Mouse (Mus musculus) activated CD4-positive, CD25-positive, alpha-beta regulatory T cell, adult 4 months (primary cell): ENCODE measurements around the gene Elf2. TPM values are rescaled to one million over a fixed set of nuclear protein-coding genes. Genes with fewer than 3 reads are reported as not detected.
"Not testable (repeated sequence)": the region's sequence is repeated elsewhere in the genome, so short reads cannot be mapped to it uniquely, and the experiment has no call there.

ENCODE experiments used
- ATAC-seq: one replicate; pipeline ENCODE4 v1.8.0; 2017
- polyA plus RNA-seq, 2 experiments: library from polyadenylated mRNA; unstranded; fragments of 100-300 nt; shearing (Covaris generic); gene quantifications; one replicate each; pipeline ENCODE4 v1.2.1; 2017

The Elf2 gene
- polyA plus RNA-seq, 2 experiments from 2014 or later = 41.0 to 54.1 TPM

GRCm38 (mm10) chr3:51358660-51359557, 18.4 kb upstream of the Elf2 start:
- peak; percentile 69 for ATAC-seq

DNA sequence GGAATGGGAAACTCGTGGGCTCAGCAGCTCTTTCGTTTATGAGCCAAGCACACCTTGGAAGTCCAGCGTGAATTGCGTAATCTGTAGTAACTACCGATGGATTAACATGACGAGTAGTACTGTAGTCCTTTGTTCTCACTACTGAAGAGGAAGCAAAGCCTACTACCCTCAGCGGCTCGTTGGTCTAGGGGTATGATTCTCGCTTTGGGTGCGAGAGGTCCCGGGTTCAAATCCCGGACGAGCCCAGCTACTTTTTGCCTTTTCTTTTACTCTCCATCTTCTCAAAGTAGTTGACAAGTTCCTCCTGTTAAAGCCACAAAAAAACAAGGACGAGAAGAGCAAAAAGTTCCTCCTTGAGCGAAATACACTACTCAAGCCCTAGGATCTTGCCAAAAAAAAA, 17.7 kb upstream of the Elf2 start:
- ATAC-seq = no peak

GRCm38 (mm10) chr3:51357624-51358023, 17.2 kb upstream of the Elf2 start:
- ATAC-seq = no peak

DNA sequence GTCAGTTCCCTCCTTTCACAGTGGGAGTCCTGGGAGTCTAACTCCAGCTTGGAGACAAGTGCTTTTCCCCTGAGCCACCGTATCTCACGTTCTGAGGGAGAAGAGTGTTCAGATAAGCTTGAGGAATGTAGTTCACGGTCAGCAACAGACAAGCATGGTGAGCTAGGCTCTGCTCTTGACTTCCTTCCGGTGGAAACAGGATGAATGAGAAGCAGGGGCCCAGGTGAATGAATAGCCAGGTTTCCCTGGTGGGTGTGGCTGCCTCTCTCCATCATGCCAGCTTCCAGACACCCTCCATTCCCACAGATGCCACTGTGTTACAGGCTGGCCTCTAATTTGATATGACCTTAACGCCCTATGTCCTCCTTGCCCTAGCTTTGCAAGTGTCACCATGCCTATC, 16.6 kb upstream of the Elf2 start:
- no peak for ATAC-seq

GRCm38 (mm10) chr3:51354956-51355355, 14.5 kb upstream of the Elf2 start:
- ATAC-seq = not testable (repeated sequence)

GRCm38 (mm10) chr3:51354034-51354427, 13.6 kb upstream of the Elf2 start:
- ATAC-seq = no peak

GRCm38 (mm10) chr3:51353325-51354033, 13.0 kb upstream of the Elf2 start:
- ATAC-seq = peak; percentile 79

DNA sequence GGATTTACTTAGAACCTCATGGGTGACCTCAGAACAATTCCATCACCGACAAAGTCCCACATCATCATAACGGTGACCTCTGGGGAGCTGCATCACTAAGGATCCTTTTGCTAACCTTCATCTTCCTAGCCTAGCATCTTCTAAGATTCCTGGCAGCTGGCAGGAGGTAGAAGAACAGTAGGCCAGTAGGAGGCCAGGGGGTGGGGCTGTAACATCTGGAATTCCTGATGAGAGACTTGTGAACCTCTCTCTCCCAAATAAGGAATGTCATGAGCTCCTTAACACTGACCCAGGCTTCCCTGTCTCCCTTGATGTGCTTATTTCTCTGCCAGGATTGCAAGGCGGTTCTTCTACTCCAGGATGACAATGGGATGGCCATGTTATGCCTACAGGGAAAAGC, 10.3 kb upstream of the Elf2 start:
- ATAC-seq = no peak

GRCm38 (mm10) chr3:51348646-51349238, 8.3 kb upstream of the Elf2 start:
- ATAC-seq = no peak

DNA sequence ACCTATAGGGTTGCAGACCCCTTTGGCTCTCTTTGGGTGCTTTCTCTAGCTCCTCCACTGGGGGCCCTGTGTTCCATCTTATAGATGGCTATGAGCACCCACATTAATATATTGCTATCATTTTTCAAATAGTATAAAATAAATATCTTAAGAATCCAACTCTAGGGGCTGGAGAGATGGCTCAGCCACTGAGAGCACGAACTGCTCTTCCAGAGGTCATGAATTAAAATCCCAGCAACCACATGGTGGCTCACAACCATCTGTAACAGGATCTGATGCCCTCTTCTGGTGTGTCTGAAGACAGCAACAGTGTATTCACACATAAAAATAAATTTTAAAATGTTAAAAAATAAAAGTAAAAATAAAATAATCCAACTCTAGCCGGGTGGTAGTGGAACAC, 4.6 kb upstream of the Elf2 start:
- not testable (repeated sequence) for ATAC-seq

DNA sequence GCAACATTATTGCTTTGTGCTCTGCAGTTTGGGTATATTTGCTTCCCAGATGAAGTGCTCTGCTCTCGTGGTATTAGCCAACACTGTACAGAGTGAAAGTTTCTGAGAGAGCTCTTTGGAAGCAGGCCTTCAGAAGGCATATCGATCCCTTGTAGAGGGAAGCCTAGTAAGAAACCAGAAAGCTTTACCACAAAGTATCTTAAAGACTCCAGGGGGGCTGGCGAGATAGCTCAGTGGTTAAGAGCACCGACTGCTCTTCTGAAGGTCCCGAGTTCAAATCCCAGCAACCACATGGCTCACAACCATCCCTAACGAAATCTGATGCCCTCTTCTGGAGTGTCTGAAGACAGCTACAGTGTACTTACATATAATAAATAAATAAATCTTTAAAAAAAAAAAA, 3.7 kb upstream of the Elf2 start:
- ATAC-seq = not testable (repeated sequence)

DNA sequence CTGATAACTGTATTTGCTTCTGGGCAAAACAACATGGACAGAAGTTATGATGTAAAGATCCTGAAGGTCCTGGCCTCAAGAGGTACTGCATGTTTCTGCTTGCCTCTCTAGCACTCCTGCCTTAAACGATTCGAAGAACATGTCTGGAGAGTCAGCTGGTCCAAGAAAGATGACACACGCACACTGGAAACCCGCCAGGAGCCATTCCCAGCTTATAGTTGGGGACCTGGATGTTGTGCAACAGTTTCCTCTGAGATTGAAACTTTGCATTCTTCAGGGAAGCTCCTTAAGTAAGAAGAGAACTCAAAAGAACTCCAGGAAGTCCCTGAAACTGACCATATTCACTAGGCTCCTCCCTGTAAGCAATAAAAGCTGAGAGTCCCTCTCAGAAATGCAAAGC, 2.8 kb upstream of the Elf2 start:
- ATAC-seq = no peak

DNA sequence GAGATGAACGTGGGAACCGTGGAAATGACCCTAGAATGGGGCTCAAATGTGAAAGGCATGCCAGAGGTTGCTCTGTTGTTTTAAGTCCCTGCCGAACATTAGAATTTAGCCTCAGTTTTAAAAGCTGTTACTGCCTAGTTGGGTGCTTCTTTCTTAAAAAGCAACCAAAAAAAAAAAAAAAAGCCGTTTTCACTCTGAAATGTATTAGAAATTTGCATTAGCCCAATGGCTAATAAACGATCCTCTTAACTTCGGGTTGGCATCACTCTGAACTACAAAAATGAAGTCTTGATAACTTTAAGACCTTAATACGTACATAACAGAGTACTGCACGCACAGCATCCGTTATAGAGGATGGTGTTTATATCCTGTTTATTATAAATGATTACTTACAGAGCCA, 1.7 kb upstream of the Elf2 start:
- ATAC-seq = peak; percentile 30

DNA sequence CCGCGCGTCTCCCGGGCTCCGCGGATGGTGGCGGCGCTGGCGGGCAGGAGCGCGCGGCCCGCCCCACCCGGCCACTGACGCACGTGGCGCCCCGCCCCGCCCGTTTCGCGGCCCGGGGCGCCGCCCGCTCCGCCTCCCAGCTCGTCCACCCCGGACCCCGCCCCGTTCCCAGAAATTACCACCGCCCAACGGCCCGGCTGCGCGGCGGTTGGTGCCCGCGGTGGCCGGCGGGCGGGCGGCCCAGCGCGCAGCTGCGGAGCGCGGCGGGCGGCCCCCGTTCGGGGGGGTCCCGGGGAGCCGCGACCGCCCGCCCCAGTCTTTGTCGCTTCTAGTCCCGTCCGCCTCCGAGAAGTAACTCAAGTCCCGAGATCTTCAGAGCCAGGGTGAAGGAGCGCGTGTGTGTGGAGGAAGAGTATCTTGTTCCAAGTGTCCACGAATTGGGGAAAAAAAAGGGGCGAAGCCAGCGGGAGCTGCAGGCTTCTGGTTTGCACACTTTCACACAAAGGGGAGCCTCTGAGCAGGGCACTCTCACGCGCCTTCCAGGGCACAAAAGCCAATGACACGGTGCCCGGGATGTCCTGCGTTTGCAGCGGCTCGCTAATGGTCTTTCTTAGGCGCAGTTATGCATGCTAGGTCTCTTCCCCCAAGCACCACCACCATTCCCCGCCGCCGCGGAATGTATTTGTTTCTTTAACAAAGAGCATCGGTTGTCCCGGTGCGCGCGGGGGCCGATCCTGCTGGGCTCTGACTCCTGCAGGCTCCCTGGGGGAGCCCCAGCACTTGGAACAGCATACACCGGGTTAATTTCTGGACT, 1.0 kb upstream of the Elf2 start:
- peak; percentile 36 for ATAC-seq

DNA sequence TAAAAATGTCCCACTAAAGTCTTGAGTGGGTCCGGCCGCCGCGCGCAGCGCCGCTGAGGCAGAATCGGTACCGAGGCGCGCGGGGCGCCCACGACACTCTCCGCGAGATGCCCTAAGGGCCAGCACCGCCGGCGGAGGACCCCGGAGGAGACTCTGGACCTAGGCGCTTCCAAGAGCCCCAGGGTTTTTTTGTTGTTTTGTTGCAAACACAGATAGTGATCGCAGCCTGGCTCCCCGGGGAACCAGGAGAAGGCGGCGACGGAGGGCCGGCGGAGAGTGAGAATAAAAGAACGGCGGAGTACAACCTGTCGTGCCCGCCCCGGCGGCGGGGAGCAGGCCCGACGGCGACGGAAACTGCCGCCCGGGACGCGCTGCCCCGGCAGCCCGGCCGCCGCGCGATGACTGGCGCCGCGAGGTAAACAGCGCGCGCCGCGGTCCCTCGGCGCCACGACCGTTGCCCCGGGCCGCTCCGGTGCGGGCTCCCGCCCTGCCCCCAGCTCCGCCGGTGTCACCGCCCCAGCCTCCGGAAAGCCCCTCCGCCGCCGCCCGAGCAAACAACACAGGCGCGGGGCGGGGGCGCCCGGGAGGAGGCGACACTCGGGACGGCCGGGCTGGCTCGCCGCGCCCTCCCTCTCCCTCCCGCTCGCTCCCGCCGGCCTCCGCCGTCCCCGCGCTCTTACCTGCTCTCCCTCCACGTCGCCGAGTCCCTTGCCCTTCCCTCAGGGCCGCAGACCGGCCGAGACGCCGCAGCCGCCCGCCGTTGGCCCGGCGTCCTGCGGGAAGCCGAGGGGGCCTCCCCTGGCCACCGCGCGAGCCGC, 520 bp downstream of the Elf2 start:
- ATAC-seq = peak; percentile 29

GRCm38 (mm10) chr3:51339378-51339733, 1.1 kb downstream of the Elf2 start:
- ATAC-seq = no peak

DNA sequence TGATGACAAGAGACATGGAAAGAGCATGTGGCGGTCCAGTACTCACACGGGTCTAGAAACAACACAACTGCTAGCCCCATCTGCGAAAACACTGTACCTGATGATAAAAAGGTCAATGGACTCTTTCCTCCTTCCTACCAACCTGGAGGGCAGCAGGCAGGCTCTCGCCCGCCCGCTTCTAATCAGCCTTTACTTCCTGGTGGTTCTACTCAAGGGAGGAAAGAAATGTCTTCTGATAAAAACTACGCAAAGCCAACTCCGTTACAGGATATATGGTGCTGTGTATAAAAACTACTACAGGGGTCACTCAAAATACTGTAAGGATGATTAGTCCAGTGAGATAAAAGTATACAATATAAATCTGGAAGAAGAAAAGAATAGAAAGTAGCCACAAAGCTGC, 5.1 kb downstream of the Elf2 start:
- no peak for ATAC-seq

DNA sequence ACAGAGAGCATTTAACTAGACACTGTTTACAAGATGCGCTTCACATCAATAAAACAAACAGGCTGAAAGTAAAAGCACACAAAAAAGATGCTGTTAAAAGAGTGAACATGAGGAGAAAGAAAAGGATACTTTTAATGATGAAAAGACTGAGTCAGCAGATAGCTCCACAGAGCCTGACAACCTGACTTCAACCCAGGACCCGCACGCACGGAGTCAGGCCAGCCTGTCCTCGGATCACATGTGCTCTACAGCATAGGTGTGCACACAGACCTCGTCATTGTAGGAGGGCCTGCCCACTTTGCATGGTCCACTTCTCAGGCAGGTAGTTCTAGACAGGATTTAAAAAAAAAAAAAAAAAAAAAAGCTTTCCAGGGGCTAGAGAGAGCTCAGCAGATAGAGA, 6.5 kb downstream of the Elf2 start:
- no peak for ATAC-seq

DNA sequence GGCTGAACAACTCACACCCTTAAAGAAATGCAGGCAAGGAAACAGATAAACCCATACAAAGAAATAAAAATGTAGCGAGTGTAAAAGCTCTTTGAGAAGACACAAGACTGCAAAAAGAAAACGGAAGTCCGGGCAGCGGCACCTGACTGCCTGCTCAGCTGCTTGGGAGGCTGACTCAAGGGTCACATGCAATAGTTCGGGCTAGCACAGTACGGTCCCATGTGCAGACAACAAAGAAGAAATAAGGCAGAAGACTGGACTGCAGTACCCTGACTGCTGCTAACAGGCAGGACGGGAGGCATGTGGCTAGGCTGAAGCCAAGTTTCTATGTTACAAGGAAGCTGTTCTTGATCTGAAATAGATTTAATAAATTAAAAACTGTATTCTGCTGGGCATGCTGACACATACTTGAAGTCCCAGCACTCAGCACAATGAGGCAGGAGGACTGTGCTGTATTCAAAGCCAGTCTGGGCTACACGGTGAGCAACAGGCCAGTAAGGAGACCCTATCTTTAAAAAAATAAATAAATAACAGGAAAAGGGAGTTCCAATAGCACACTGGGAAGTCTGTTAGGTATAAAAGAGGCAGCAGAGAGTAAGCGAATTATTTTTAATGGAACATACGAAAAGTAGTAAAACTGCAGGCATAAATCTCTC, 7.1 kb downstream of the Elf2 start:
- peak; percentile 90 for ATAC-seq

DNA sequence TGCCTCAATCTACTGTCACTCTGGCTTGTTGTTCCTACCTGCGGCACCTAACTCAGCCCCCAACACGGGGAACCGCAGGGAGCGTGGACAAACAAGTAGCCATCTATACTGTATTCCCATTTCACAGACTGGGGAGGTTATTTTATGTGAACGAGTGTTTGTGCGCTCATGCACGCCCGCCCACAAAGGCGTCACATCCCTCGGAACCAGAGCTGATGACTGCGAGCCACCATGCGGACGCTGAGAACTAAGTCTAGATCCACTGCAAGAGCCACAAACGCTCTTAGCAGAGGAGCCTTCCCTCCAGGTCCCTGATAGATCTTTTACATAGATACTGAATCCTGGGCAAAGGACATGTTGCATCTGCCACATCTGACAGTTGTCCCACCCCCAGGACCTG, 10.4 kb downstream of the Elf2 start:
- ATAC-seq = no peak

DNA sequence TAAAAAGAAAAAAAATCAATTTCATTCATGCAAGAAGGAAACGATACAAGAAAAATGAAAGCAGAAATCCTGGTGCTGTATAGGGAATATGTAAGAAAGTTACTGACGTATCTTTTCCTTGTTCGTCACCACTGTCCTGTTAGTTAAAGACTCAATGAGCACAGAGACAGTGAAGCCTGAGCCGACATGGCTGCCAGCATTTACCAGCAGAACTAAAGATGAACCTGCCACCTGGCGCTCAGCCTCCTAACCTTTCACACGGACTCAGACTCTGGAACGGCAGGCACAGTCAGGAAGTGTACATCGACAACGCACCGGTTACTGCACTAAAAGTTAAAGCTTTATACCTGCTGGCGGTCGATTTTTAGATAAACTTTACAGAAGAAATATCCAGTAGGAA, 11.9 kb downstream of the Elf2 start:
- ATAC-seq = no peak
